ENCODE assay signal across 26 mouse cellular contexts in the genomic region with DNA sequence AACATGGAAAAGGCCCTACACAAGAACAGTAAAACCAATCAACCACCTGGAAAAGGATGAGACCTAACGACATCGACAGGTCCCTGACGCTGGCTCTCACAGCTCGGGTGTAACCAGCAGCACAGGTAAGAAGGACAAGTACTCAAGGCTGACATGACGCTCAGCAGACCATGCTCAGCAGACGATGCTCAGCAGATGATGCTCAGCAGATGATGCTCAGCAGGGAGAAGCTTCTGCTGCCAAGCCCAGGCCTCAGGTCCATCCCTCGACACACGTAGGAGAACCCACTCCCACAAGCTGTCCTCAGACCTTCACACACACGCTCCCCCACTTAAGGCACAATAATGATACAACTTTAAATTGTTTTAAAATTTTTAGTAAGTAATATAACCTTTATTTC. TPM values are rescaled to one million over a fixed set of nuclear protein-coding genes. Genes with fewer than 3 reads are reported as not detected.
DNase-seq lines count a peak whose midpoint lies in the region; ATAC-seq and TF ChIP-seq lines count a peak whose summit lies in the region.
"Had no signal": no experiment of that assay in that cellular context is flagged by ENCODE, and none has a peak within 500 bp of the region (broad histone marks: within the 10 kb centered on the region; RNA-seq: fewer than 3 reads in every experiment).

No protein-coding gene starts in this region.

- no peak overlapping the region for H3K4me2 ChIP-seq in hindbrain, embryonic 16.5 days (ENCODE audit: low read length)
- H3K4me2 ChIP-seq in midbrain, postnatal 0 days (ENCODE audit: low read depth, low read length, poor library complexity, severe bottlenecking) = no peak overlapping the region
- H3K4me2 ChIP-seq: embryonic facial prominence, embryonic 15.5 days; forebrain, embryonic 15.5 days; limb, embryonic 13.5 days; liver, embryonic 12.5 days; midbrain, embryonic 12.5 days had no signal

- peaks cover 3% of the 10 kb centered on the region; the same call in 1 of the 2 replicates for H3K36me3 ChIP-seq in hindbrain, embryonic 16.5 days (ENCODE audit: control insufficient read depth, insufficient read depth, low read length)
- H3K36me3 ChIP-seq in hindbrain, embryonic 10.5 days = peaks cover 38% of the 10 kb centered on the region
- peaks cover 12% of the 10 kb centered on the region for H3K36me3 ChIP-seq in midbrain, postnatal 0 days (ENCODE audit: insufficient read depth, low read length)
- peaks cover 28% of the 10 kb centered on the region for H3K36me3 ChIP-seq in midbrain, embryonic 10.5 days

- ATAC-seq in hindbrain, embryonic 16.5 days = peak; percentile 52
- ATAC-seq in midbrain, postnatal 0 days (ENCODE audit: low FRiP score) = no peak
- no peak for ATAC-seq in granulocyte monocyte progenitor cell, adult 5-6 weeks (replicated peaks; ENCODE audit: poor library complexity, severe bottlenecking)
- ATAC-seq: forebrain, embryonic 15.5 days; liver, embryonic 12.5 days had no signal

- TF ChIP-seq CTCF in midbrain, postnatal 0 days (IDR thresholded peaks at IDR 0.05) = no peak

- H3K9ac ChIP-seq in hindbrain, embryonic 16.5 days (ENCODE audit: low read depth, low read length) = no peak overlapping the region
- no peak overlapping the region for H3K9ac ChIP-seq in midbrain, postnatal 0 days (replicated peaks; ENCODE audit: low read length, poor library complexity, severe bottlenecking)
- H3K9ac ChIP-seq: embryonic facial prominence, embryonic 15.5 days; forebrain, embryonic 15.5 days; limb, embryonic 13.5 days; liver, embryonic 12.5 days; midbrain, embryonic 12.5 days had no signal

- H3K27me3 ChIP-seq in hindbrain, embryonic 16.5 days (replicated peaks; ENCODE audit: control insufficient read depth, insufficient read depth, low read length) = no peaks in the 10 kb centered on the region
- H3K27me3 ChIP-seq in hindbrain, embryonic 10.5 days (ENCODE audit: insufficient read depth, poor library complexity, severe bottlenecking) = no peaks in the 10 kb centered on the region
- H3K27me3 ChIP-seq in midbrain, postnatal 0 days (ENCODE audit: insufficient read depth, low read length) = no peaks in the 10 kb centered on the region
- H3K27me3 ChIP-seq in midbrain, embryonic 10.5 days (ENCODE audit: low read depth, poor library complexity, severe bottlenecking) = no peaks in the 10 kb centered on the region
- H3K27me3 ChIP-seq: embryonic facial prominence, embryonic 15.5 days; forebrain, embryonic 15.5 days; limb, embryonic 13.5 days; liver, embryonic 12.5 days; midbrain, embryonic 12.5 days had no signal

- H3K27ac ChIP-seq in hindbrain, embryonic 16.5 days (ENCODE audit: low read depth, low read length) = no peak overlapping the region
- no peak overlapping the region for H3K27ac ChIP-seq in hindbrain, embryonic 10.5 days
- H3K27ac ChIP-seq in midbrain, postnatal 0 days (ENCODE audit: low read depth, low read length) = no peak overlapping the region
- H3K27ac ChIP-seq in midbrain, embryonic 10.5 days (replicated peaks) = no peak overlapping the region
- H3K27ac ChIP-seq: embryonic facial prominence, embryonic 15.5 days; forebrain, embryonic 15.5 days; heart, embryonic 10.5 days; limb, embryonic 13.5 days; liver, embryonic 12.5 days; midbrain, embryonic 12.5 days had no signal

- 87% methylated on average over 9 of the region's 9 CpGs for WGBS in hindbrain, embryonic 16.5 days
- 90% methylated on average over 9 of the region's 9 CpGs for WGBS in hindbrain, embryonic 10.5 days
- WGBS in midbrain, postnatal 0 days = 93% methylated on average over 9 of the region's 9 CpGs
- 96% methylated on average over 9 of the region's 9 CpGs for WGBS in midbrain, embryonic 10.5 days

- H3K4me1 ChIP-seq in hindbrain, embryonic 16.5 days (ENCODE audit: control insufficient read depth, insufficient read depth, low read depth, low read length) = no peaks in the 10 kb centered on the region
- H3K4me1 ChIP-seq in hindbrain, embryonic 10.5 days (replicated peaks) = no peaks in the 10 kb centered on the region
- H3K4me1 ChIP-seq in midbrain, postnatal 0 days (ENCODE audit: insufficient read depth, low read length) = no peaks in the 10 kb centered on the region
- no peaks in the 10 kb centered on the region for H3K4me1 ChIP-seq in midbrain, embryonic 10.5 days
- H3K4me1 ChIP-seq: embryonic facial prominence, embryonic 15.5 days; forebrain, embryonic 15.5 days; heart, embryonic 10.5 days; limb, embryonic 13.5 days; liver, embryonic 12.5 days; midbrain, embryonic 12.5 days had no signal

- H3K9me3 ChIP-seq in hindbrain, embryonic 16.5 days (ENCODE audit: control insufficient read depth, low read length) = no peaks in the 10 kb centered on the region
- H3K9me3 ChIP-seq in hindbrain, embryonic 10.5 days = no peaks in the 10 kb centered on the region
- no peaks in the 10 kb centered on the region for H3K9me3 ChIP-seq in midbrain, postnatal 0 days (ENCODE audit: low read length)
- H3K9me3 ChIP-seq in midbrain, embryonic 10.5 days (replicated peaks) = no peaks in the 10 kb centered on the region
- H3K9me3 ChIP-seq: embryonic facial prominence, embryonic 15.5 days; forebrain, embryonic 15.5 days; heart, embryonic 10.5 days; limb, embryonic 13.5 days; liver, embryonic 12.5 days; midbrain, embryonic 12.5 days had no signal

- H3K4me3 ChIP-seq in hindbrain, embryonic 16.5 days (ENCODE audit: low read length) = no peak overlapping the region
- H3K4me3 ChIP-seq in hindbrain, embryonic 10.5 days = no peak overlapping the region
- H3K4me3 ChIP-seq in midbrain, postnatal 0 days (ENCODE audit: low read depth, low read length) = no peak overlapping the region
- H3K4me3 ChIP-seq in midbrain, embryonic 10.5 days = no peak overlapping the region
- H3K4me3 ChIP-seq: embryonic facial prominence, embryonic 15.5 days; forebrain, embryonic 15.5 days; heart, embryonic 10.5 days; limb, embryonic 13.5 days; liver, embryonic 12.5 days; midbrain, embryonic 12.5 days had no signal

- DNase-seq in hindbrain, embryonic 10.5 days (ENCODE audit: low spot score) = no peak
- peak; percentile 51 for DNase-seq in midbrain, postnatal 0 days (ENCODE audit: low spot score)
- no peak for DNase-seq in midbrain, embryonic 10.5 days (ENCODE audit: low spot score)
- DNase-seq in cerebellum, postnatal 10 days = peak; percentile 90 to 93
- no peak for DNase-seq in adrenal gland, postnatal 14 days
- DNase-seq: adrenal gland, postnatal 36 days; kidney, adult 18-20 months; kidney, postnatal 10 days; layer of hippocampus, postnatal 36 days; lung, adult 18-20 months; lung, postnatal 10 days; thymus, adult 18-20 months; thymus, postnatal 36 days had no signal

RNA-seq across cellular contexts. Expression of a gene that starts 20.4 kb away (rescaled TPM):
- 6.9 and 7.0 TPM in 2 replicates for polyA plus RNA-seq in hindbrain, embryonic 16.5 days (2015; fragmentation: Nextera tagmentation; extraction: Ambion mirVana)
- polyA plus RNA-seq in hindbrain, embryonic 10.5 days (2016; fragmentation: Nextera tagmentation; extraction: Ambion mirVana) = 8.3 and 9.9 TPM in 2 replicates
- 35.6 and 45.4 TPM in 2 replicates for total RNA-seq in midbrain, postnatal 0 days (2014; rRNA removed)
- 5.8 and 7.0 TPM in 2 replicates for polyA plus RNA-seq in midbrain, postnatal 0 days (2015; fragmentation: Nextera tagmentation; extraction: Ambion mirVana)
- 8.3 and 9.9 TPM in 2 replicates for polyA plus RNA-seq in midbrain, embryonic 10.5 days (2016; fragmentation: Nextera tagmentation; extraction: Ambion mirVana)
- 43.6 and 45.8 TPM in 2 replicates for total RNA-seq in adrenal gland, postnatal 14 days (2021)
- 19.8 and 28.0 TPM in 2 replicates for total RNA-seq in granulocyte monocyte progenitor cell, adult 5-6 weeks (2014; fragmentation: Nextera tagmentation)
- 23.7 and 27.2 TPM in 2 replicates for total RNA-seq in granulocyte monocyte progenitor cell, adult 5-6 weeks (2017)

RNA-seq across cellular contexts. Expression of a gene that starts 44.6 kb away (rescaled TPM):
- 3.2 and 4.4 TPM in 2 replicates for polyA plus RNA-seq in hindbrain, embryonic 16.5 days (2015; fragmentation: Nextera tagmentation; extraction: Ambion mirVana)
- polyA plus RNA-seq in hindbrain, embryonic 10.5 days (2016; fragmentation: Nextera tagmentation; extraction: Ambion mirVana) = 0.10 and 0.58 TPM in 2 replicates
- total RNA-seq in midbrain, postnatal 0 days (2014; rRNA removed) = 1.9 and 3.7 TPM in 2 replicates
- 0.76 and 0.93 TPM in 2 replicates for polyA plus RNA-seq in midbrain, postnatal 0 days (2015; fragmentation: Nextera tagmentation; extraction: Ambion mirVana)
- polyA plus RNA-seq in midbrain, embryonic 10.5 days (2016; fragmentation: Nextera tagmentation; extraction: Ambion mirVana) = 0.26 and 0.46 TPM in 2 replicates
- total RNA-seq in adrenal gland, postnatal 14 days (2021) = 0.85 TPM in 1 of 2 replicates, not detected in the other
- total RNA-seq in granulocyte monocyte progenitor cell, adult 5-6 weeks (2014; fragmentation: Nextera tagmentation) = not detected in 2 replicates
- total RNA-seq in granulocyte monocyte progenitor cell, adult 5-6 weeks (2017) = not detected in 2 replicates
- total RNA-seq: common myeloid progenitor, adult 5-6 weeks; hematopoietic stem cell, adult 5-6 weeks; megakaryocyte progenitor cell, adult 5-6 weeks; monocyte, adult 5-6 weeks had no signal
- polyA plus RNA-seq: limb, embryonic 13.5 days; small intestine, adult 2 months had no signal

Comparison
In these comparisons a context has a peak if more than half of its experiments do, and no peak if none do; other contexts are left out.
1. DNase-seq: peak in midbrain, postnatal 0 days (single experiment) and cerebellum, postnatal 10 days (2 of 2); none in hindbrain, embryonic 10.5 days (single experiment), midbrain, embryonic 10.5 days (single experiment) and adrenal gland, postnatal 14 days (single experiment).